Mouse (Mus musculus) CH12.LX (cell line): ENCODE results near the gene Nol8. TPM values are rescaled to one million over a fixed set of nuclear protein-coding genes. Genes with fewer than 3 reads are reported as not detected.

ENCODE experiments used
- DNase-seq: peaks from one replicate; pipeline ENCODE4 v3.0.0-alpha.2; 2013; ENCODE audit errors: extremely low read depth
- H3K27ac ChIP-seq: 2 replicates; pipeline ENCODE4 v1.5.1; 2012; ENCODE audit warnings: low read depth, mild to moderate bottlenecking, control low read depth, moderate library complexity; ENCODE audit not compliant: insufficient read depth
- H3K27me3 ChIP-seq: replicated peaks from 2 replicates; pipeline ENCODE3; 2012; ENCODE audit warnings: inconsistent platforms
- H3K36me3 ChIP-seq, 2 experiments: replicated peaks in 1 of 2; 2 replicates each; pipeline versions ENCODE3 to v1.6.1; 2012; ENCODE audit warnings: inconsistent platforms in 1 of 2, low read length in 1 of 2, mild to moderate bottlenecking in 1 of 2, mixed read lengths in 1 of 2, moderate library complexity in 1 of 2; ENCODE audit not compliant: control insufficient read depth in 1 of 2, insufficient read depth in 1 of 2
- H3K4me1 ChIP-seq, 2 experiments: 2 replicates each; pipeline ENCODE4 v1.6.1; 2012; ENCODE audit warnings: inconsistent platforms in 1 of 2, moderate library complexity in 1 of 2; ENCODE audit not compliant: insufficient read depth in 2 of 2, control insufficient read depth in 1 of 2
- H3K4me2 ChIP-seq: 2 replicates; pipeline ENCODE4 v1.6.1; 2012; ENCODE audit warnings: low read depth, mild to moderate bottlenecking, control low read depth; ENCODE audit not compliant: poor library complexity, insufficient read depth, severe bottlenecking
- H3K4me3 ChIP-seq, 3 experiments: fragments of 150-350 bp in 1 of 3; sonication (generic) in 1 of 3; replicated peaks in 1 of 3; 2 replicates each; pipeline versions ENCODE3 to v1.5.1; 2011 to 2012; ENCODE audit warnings: low read depth in 2 of 3, low read length in 2 of 3, mild to moderate bottlenecking in 2 of 3, moderate library complexity in 2 of 3, control low read depth in 1 of 3, improper control_type of control experiment in 1 of 3, inconsistent platforms in 1 of 3, mixed read lengths in 1 of 3; ENCODE audit not compliant: poor library complexity in 1 of 3
- H3K79me2 ChIP-seq: replicated peaks from 2 replicates; pipeline ENCODE4 v1.6.1; 2012; ENCODE audit warnings: mild to moderate bottlenecking, moderate library complexity; ENCODE audit not compliant: control insufficient read depth, poor library complexity, insufficient read depth, severe bottlenecking; ENCODE audit errors: extremely low read depth
- H3K9ac ChIP-seq: 2 replicates; pipeline ENCODE4 v1.6.1; 2012; ENCODE audit warnings: low read depth, mild to moderate bottlenecking, control low read depth, moderate library complexity; ENCODE audit not compliant: insufficient read depth
- H3K9me3 ChIP-seq: replicated peaks from 2 replicates; pipeline ENCODE3; 2012; ENCODE audit warnings: low read length, inconsistent platforms, mixed read lengths
- CHD2 ChIP-seq: IDR thresholded peaks from 2 replicates; pipeline ENCODE4 v1.6.1; 2011; ENCODE audit warnings: low read length, improper control_type of control experiment
- E2F4 ChIP-seq: IDR thresholded peaks from 2 replicates; pipeline ENCODE4 v1.6.1; 2011; ENCODE audit warnings: low read depth, low read length, improper control_type of control experiment; ENCODE audit not compliant: insufficient replicate concordance
- ELF1 ChIP-seq: IDR thresholded peaks from 2 replicates; pipeline ENCODE4 v1.6.1; 2014; ENCODE audit warnings: low read depth, mild to moderate bottlenecking, inconsistent platforms, low read length, improper control_type of control experiment
- ETS1 ChIP-seq: conservative IDR thresholded peaks from 2 replicates; pipeline ENCODE4 v1.6.1; 2012; ENCODE audit warnings: low read depth, mild to moderate bottlenecking, inconsistent platforms, low read length, improper control_type of control experiment, moderate library complexity
- GABPA ChIP-seq: IDR thresholded peaks from 2 replicates; pipeline ENCODE4 v1.6.1; 2012; ENCODE audit warnings: low read depth, low read length, improper control_type of control experiment, inconsistent platforms; ENCODE audit not compliant: insufficient replicate concordance
- HCFC1 ChIP-seq: IDR thresholded peaks from 2 replicates; pipeline ENCODE4 v1.6.1; 2012; ENCODE audit warnings: low read depth, mild to moderate bottlenecking, inconsistent platforms, low read length, improper control_type of control experiment
- IRF4 ChIP-seq: IDR thresholded peaks from 2 replicates; pipeline ENCODE4 v1.6.1; 2014; ENCODE audit warnings: low read depth, mild to moderate bottlenecking, inconsistent platforms, low read length, improper control_type of control experiment
- MAX ChIP-seq: IDR thresholded peaks from 2 replicates; pipeline ENCODE4 v1.6.1; 2011; ENCODE audit warnings: low read length, improper control_type of control experiment
- MEF2A ChIP-seq: IDR thresholded peaks from 2 replicates; pipeline ENCODE4 v1.6.1; 2014; ENCODE audit warnings: low read depth, mild to moderate bottlenecking, inconsistent platforms, low read length, improper control_type of control experiment, borderline replicate concordance
- NELFE ChIP-seq: IDR thresholded peaks from 2 replicates; pipeline ENCODE4 v1.6.1; 2011; ENCODE audit warnings: low read depth, low read length, improper control_type of control experiment
- PAX5 ChIP-seq: IDR thresholded peaks from 2 replicates; pipeline ENCODE4 v1.6.1; 2012; ENCODE audit warnings: low read length, inconsistent platforms, mixed read lengths
- POLR2A ChIP-seq: IDR thresholded peaks from 2 replicates; pipeline ENCODE4 v1.6.1; 2011; ENCODE audit warnings: low read depth, mild to moderate bottlenecking, improper control_type of control experiment, low read length
- RCOR1 ChIP-seq: conservative IDR thresholded peaks from 2 replicates; pipeline ENCODE4 v1.6.1; 2012; ENCODE audit warnings: low read depth, mild to moderate bottlenecking, inconsistent platforms, low read length, improper control_type of control experiment
- SMC3 ChIP-seq: IDR thresholded peaks from 2 replicates; pipeline ENCODE4 v1.6.1; 2011; ENCODE audit warnings: low read depth, low read length, improper control_type of control experiment
- TCF12 ChIP-seq: IDR thresholded peaks from 2 replicates; pipeline ENCODE4 v1.6.1; 2014; ENCODE audit warnings: low read depth, mild to moderate bottlenecking, inconsistent platforms, low read length, improper control_type of control experiment
- USF1 ChIP-seq: IDR thresholded peaks from 2 replicates; pipeline ENCODE4 v1.6.1; 2014; ENCODE audit warnings: low read depth, mild to moderate bottlenecking, inconsistent platforms, low read length, improper control_type of control experiment
- ZMIZ1 ChIP-seq: IDR thresholded peaks from 2 replicates; pipeline ENCODE4 v1.6.1; 2012; ENCODE audit warnings: low read depth, mild to moderate bottlenecking, inconsistent platforms, low read length, improper control_type of control experiment
- ZNF384 ChIP-seq: IDR thresholded peaks from 2 replicates; pipeline ENCODE4 v1.6.1; 2012; ENCODE audit warnings: low read depth, low read length, improper control_type of control experiment, inconsistent platforms
- dilution Hi-C: fragments of 300-500 bp; cut with MboI; formaldehyde crosslinking; loops from 2 replicates; pipeline ENCODE4 v1.14.3; 2020; ENCODE audit warnings: low sequenced_read_pairs; ENCODE audit not compliant: extremely low pct_unique_long_range_greater_than_20kb, extremely low pct_ligation_motif_present
- in situ Hi-C: fragments of 300-500 bp; cut with MboI; formaldehyde crosslinking; loops from 3 replicates; pipeline ENCODE4 v1.14.3; 2019; ENCODE audit warnings: low sequenced_read_pairs, low pct_ligation_motif_present, low pct_unique_long_range_greater_than_20kb, mixed read lengths
- polyA plus RNA-seq: library from polyadenylated mRNA; unstranded; fragments of >175 nt; gene quantifications from 2 replicates; pipeline ENCODE4 v1.2.1, GENCODE M21; 2012; ENCODE audit warnings: low read depth; ENCODE audit not compliant: insufficient read length
- total RNA-seq, 2 experiments: library from RNA; depleted of rRNA; stranded (reverse); fragments of 300-350 nt in 1 of 2; fragments of >200 nt in 1 of 2; gene quantifications; 2 replicates each; pipeline ENCODE4 v1.2.3; 2012 to 2014

Gene Nol8
- total and polyA plus RNA-seq, 3 experiments, result 14.9 to 33.4 (median 32.8) TPM

DNA sequence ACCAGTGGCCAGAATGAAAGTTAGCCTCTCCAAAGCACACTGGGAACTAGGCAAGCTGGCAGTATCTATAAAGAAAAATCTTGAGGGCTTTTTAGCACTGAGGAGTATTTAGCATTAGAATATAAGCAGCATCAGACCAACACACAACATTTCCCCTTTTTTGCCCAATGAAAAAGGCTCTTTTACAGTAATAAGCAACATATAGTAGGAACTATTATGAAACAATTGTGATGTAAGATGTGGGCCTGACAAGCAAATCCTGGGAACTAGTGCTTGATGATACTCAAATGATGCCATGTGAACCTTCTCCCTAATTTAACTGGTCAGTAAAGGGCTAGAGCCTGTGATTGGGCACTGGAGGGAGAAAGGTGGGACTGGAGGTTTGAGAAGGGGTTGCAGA lies 24.7 kb upstream of the Nol8 start:
- DNase-seq, result no peak
- no peak overlapping the region for H3K4me2 ChIP-seq
- no peak overlapping the region for H3K27ac ChIP-seq
- H3K9ac ChIP-seq, result no peak overlapping the region
- H3K27me3 ChIP-seq, result no peaks in the 10 kb centered on the region
- H3K79me2 ChIP-seq, result no peaks in the 10 kb centered on the region
- dilution Hi-C loops (no loop called here), in situ Hi-C loops (no loop called here)
- peaks cover 0 to 10% of the 10 kb centered on the region in 2 experiments for H3K36me3 ChIP-seq
- TF ChIP-seq PAX5 (no peak), MAX (no peak), TCF12 (no peak), E2F4 (no peak), RCOR1 (no peak), ZMIZ1 (no peak), ELF1 (no peak), USF1 (no peak), CHD2 (no peak), ZNF384 (no peak), ETS1 (no peak), HCFC1 (no peak), SMC3 (no peak), NELFE (no peak), POLR2A (no peak), IRF4 (no peak), GABPA (no peak)
- no peak overlapping the region for H3K4me3 ChIP-seq
- no peaks in the 10 kb centered on the region for H3K9me3 ChIP-seq
- peaks cover 0 to 3% of the 10 kb centered on the region in 2 experiments; a peak in 1 of 4 replicates for H3K4me1 ChIP-seq

DNA sequence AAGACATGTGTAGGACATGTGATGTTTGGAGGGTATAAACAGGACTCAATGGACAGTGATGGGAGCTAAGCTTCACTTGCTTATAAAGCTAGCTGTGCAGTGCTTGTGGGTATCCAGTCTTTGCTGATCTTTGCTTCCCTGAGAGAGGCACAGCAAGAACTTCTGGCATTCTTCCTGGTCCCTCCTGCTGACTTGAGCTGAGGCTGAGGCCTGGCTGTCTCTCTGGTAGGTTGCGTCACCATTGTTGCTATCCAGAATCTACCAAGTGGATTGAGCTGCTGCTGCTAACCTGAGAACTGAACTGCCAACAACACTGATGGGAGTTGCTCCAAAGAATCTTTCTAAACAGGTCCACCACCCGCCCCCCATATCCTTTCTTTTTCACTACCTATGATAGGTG lies 23.8 kb upstream of the Nol8 start:
- Histone ChIP-seq H3K27me3 (no peaks in the 10 kb centered on the region), H3K4me1 (peaks cover 0 to 3% of the 10 kb centered on the region in 2 experiments; a peak in 1 of 4 replicates), H3K79me2 (no peaks in the 10 kb centered on the region), H3K36me3 (peaks cover 0 to 11% of the 10 kb centered on the region in 2 experiments), H3K4me3 (no peak overlapping the region), H3K9me3 (no peaks in the 10 kb centered on the region), H3K9ac (no peak overlapping the region), H3K27ac (no peak overlapping the region), H3K4me2 (no peak overlapping the region)
- dilution Hi-C loops, result no loop called here
- no peak for TF ChIP-seq MEF2A
- in situ Hi-C loops, result no loop called here
- DNase-seq, result no peak
